Mouse (Mus musculus) hindbrain, embryonic 12.5 days (tissue): ENCODE measurements around the gene Ucn3. TPM values are rescaled to one million over a fixed set of nuclear protein-coding genes. Genes with fewer than 3 reads are reported as not detected.
"Not testable (repeated sequence)": the region's sequence is repeated elsewhere in the genome, so short reads cannot be mapped to it uniquely, and the experiment has no call there.

Experiments used
- ATAC-seq: fragments of 200-750 bp; cut with Nextera tagmentation; 2 replicates; pipeline ENCODE4 v1.8.0; 2017; ENCODE audit warnings: moderate TSS enrichment; ENCODE audit not compliant: low FRiP score
- H3K27ac ChIP-seq: fragments of 300-500 bp; sonication (generic); 2 replicates; pipeline ENCODE4 v1.5.1; 2016; ENCODE audit warnings: mild to moderate bottlenecking
- H3K27me3 ChIP-seq: fragments of 300-500 bp; sonication (generic); 2 replicates; pipeline ENCODE4 v1.6.1; 2016; ENCODE audit warnings: mild to moderate bottlenecking
- H3K36me3 ChIP-seq: fragments of 300-500 bp; sonication (generic); 2 replicates; pipeline ENCODE4 v1.6.1; 2016; ENCODE audit warnings: mild to moderate bottlenecking
- H3K4me1 ChIP-seq: fragments of 300-500 bp; sonication (generic); 2 replicates; pipeline ENCODE4 v1.6.1; 2016
- H3K4me2 ChIP-seq: fragments of 300-500 bp; sonication (generic); replicated peaks from 2 replicates; pipeline ENCODE4 v1.6.1; 2016; ENCODE audit warnings: mild to moderate bottlenecking
- H3K4me3 ChIP-seq: fragments of 300-500 bp; sonication (generic); 2 replicates; pipeline ENCODE4 v1.5.1; 2016; ENCODE audit warnings: mild to moderate bottlenecking
- H3K9ac ChIP-seq: fragments of 300-500 bp; sonication (generic); 2 replicates; pipeline ENCODE4 v1.6.1; 2016; ENCODE audit warnings: mild to moderate bottlenecking, moderate library complexity
- H3K9me3 ChIP-seq: fragments of 300-500 bp; sonication (generic); replicated peaks from 2 replicates; pipeline ENCODE4 v1.6.1; 2016; ENCODE audit warnings: mild to moderate bottlenecking
- WGBS: fragments of 180-500 bp; shearing (Covaris S2); methylation state at CpG from one replicate; pipeline ENCODE4 v1.1.7; 2016; 5-methylcytosine and 5-hydroxymethylcytosine counted together
- polyA plus RNA-seq: library from polyadenylated mRNA; unstranded; fragments of >200 nt; fragmentation: Nextera tagmentation; extraction: Ambion mirVana; gene quantifications from 2 replicates; pipeline ENCODE4 v1.2.1, GENCODE M21; 2016

The Ucn3 gene
- polyA plus RNA-seq, 1 experiment from 2014 or later = not detected

- no peak for ATAC-seq
- no peak overlapping the region for H3K9ac ChIP-seq
- H3K27me3 ChIP-seq = no peaks in the 10 kb centered on the region
- WGBS = 77% methylated on average over 5 of the region's 5 CpGs
- no peak overlapping the region for H3K4me3 ChIP-seq
- no peaks in the 10 kb centered on the region for H3K4me1 ChIP-seq
- H3K9me3 ChIP-seq = peaks cover under 1% of the 10 kb centered on the region; the same call in 1 of the 2 replicates
- no peak overlapping the region for H3K4me2 ChIP-seq
- no peak overlapping the region for H3K27ac ChIP-seq
- peaks cover 12% of the 10 kb centered on the region; the same call in 1 of the 2 replicates for H3K36me3 ChIP-seq
Measured at GRCm38 (mm10) chr13:3910356-3910755, 34.8 kb downstream of the Ucn3 start.

- Histone ChIP-seq H3K9ac (no peak overlapping the region), H3K4me3 (no peak overlapping the region), H3K9me3 (no peaks in the 10 kb centered on the region), H3K27me3 (no peaks in the 10 kb centered on the region), H3K4me1 (no peaks in the 10 kb centered on the region), H3K27ac (no peak overlapping the region), H3K4me2 (no peak overlapping the region), H3K36me3 (peaks cover 11% of the 10 kb centered on the region; the same call in 1 of the 2 replicates)
- WGBS = 90% methylated on average over 4 of the region's 4 CpGs
- no peak for ATAC-seq
Measured at GRCm38 (mm10) chr13:3908262-3908661, 36.9 kb downstream of the Ucn3 start.

GRCm38 (mm10) chr13:3907151-3907696, 37.9 kb downstream of the Ucn3 start:
- WGBS = 90% methylated on average over 6 of the region's 6 CpGs
- H3K4me1 ChIP-seq = no peaks in the 10 kb centered on the region
- H3K4me3 ChIP-seq = no peak overlapping the region
- no peak overlapping the region for H3K9ac ChIP-seq
- no peak for ATAC-seq
- H3K9me3 ChIP-seq = no peaks in the 10 kb centered on the region
- H3K4me2 ChIP-seq = no peak overlapping the region
- no peak overlapping the region for H3K27ac ChIP-seq
- H3K27me3 ChIP-seq = no peaks in the 10 kb centered on the region
- H3K36me3 ChIP-seq = peaks cover 9% of the 10 kb centered on the region; the same call in 1 of the 2 replicates

- no peak overlapping the region for H3K9ac ChIP-seq
- no peak for ATAC-seq
- H3K4me2 ChIP-seq = no peak overlapping the region
- WGBS = 91% methylated on average over 9 of the region's 9 CpGs
- no peak overlapping the region for H3K4me3 ChIP-seq
- no peak overlapping the region for H3K27ac ChIP-seq
- no peaks in the 10 kb centered on the region for H3K4me1 ChIP-seq
- no peaks in the 10 kb centered on the region for H3K27me3 ChIP-seq
- H3K9me3 ChIP-seq = no peaks in the 10 kb centered on the region
- H3K36me3 ChIP-seq = no peaks in the 10 kb centered on the region
Measured at GRCm38 (mm10) chr13:3899301-3899700, 45.8 kb downstream of the Ucn3 start.

GRCm38 (mm10) chr13:3898202-3898601, 46.9 kb downstream of the Ucn3 start:
- ATAC-seq, H3K27me3 ChIP-seq, H3K9me3 ChIP-seq, H3K27ac ChIP-seq, H3K4me2 ChIP-seq, H3K9ac ChIP-seq, H3K4me1 ChIP-seq, H3K36me3 ChIP-seq, H3K4me3 ChIP-seq: not testable (repeated sequence)
- WGBS = 94% methylated on average over 5 of the region's 5 CpGs

GRCm38 (mm10) chr13:3896913-3897312, 48.2 kb downstream of the Ucn3 start:
- H3K9ac ChIP-seq = no peak overlapping the region
- H3K36me3 ChIP-seq = no peaks in the 10 kb centered on the region
- H3K4me1 ChIP-seq = no peaks in the 10 kb centered on the region
- H3K4me3 ChIP-seq = no peak overlapping the region
- ATAC-seq = no peak
- no peak overlapping the region for H3K4me2 ChIP-seq
- H3K27me3 ChIP-seq = no peaks in the 10 kb centered on the region
- WGBS = 40% methylated on average over 5 of the region's 5 CpGs
- H3K27ac ChIP-seq = no peak overlapping the region
- no peaks in the 10 kb centered on the region for H3K9me3 ChIP-seq

GRCm38 (mm10) chr13:3896032-3896431, 49.1 kb downstream of the Ucn3 start:
- no peaks in the 10 kb centered on the region for H3K4me1 ChIP-seq
- no peak overlapping the region for H3K4me2 ChIP-seq
- no peaks in the 10 kb centered on the region for H3K36me3 ChIP-seq
- no peaks in the 10 kb centered on the region for H3K9me3 ChIP-seq
- no peak overlapping the region for H3K9ac ChIP-seq
- H3K4me3 ChIP-seq = no peak overlapping the region
- WGBS = 91% methylated on average over 6 of the region's 6 CpGs
- no peak overlapping the region for H3K27ac ChIP-seq
- no peak for ATAC-seq
- H3K27me3 ChIP-seq = no peaks in the 10 kb centered on the region

- H3K4me1 ChIP-seq = no peaks in the 10 kb centered on the region
- H3K27me3 ChIP-seq = no peaks in the 10 kb centered on the region
- H3K27ac ChIP-seq = no peak overlapping the region
- H3K4me3 ChIP-seq = no peak overlapping the region
- no peak overlapping the region for H3K9ac ChIP-seq
- no peaks in the 10 kb centered on the region for H3K36me3 ChIP-seq
- ATAC-seq = no peak
- WGBS = 86% methylated on average over 8 of the region's 8 CpGs
- no peaks in the 10 kb centered on the region for H3K9me3 ChIP-seq
- no peak overlapping the region for H3K4me2 ChIP-seq
Measured at GRCm38 (mm10) chr13:3895397-3895980, 49.7 kb downstream of the Ucn3 start.

- Histone ChIP-seq H3K4me3 (no peak overlapping the region), H3K27ac (no peak overlapping the region), H3K36me3 (no peaks in the 10 kb centered on the region), H3K4me1 (no peaks in the 10 kb centered on the region), H3K4me2 (no peak overlapping the region), H3K9me3 (no peaks in the 10 kb centered on the region), H3K9ac (no peak overlapping the region), H3K27me3 (no peaks in the 10 kb centered on the region)
- WGBS = 79% methylated on average over 8 of the region's 8 CpGs
- no peak for ATAC-seq
Measured at GRCm38 (mm10) chr13:3894549-3894948, 50.6 kb downstream of the Ucn3 start.

- under 1% methylated on average over 35 of the region's 35 CpGs for WGBS
- peak overlapping the region; percentile 72 for H3K4me2 ChIP-seq
- peaks cover 4% of the 10 kb centered on the region for H3K36me3 ChIP-seq
- peak overlapping the region; percentile 50 for H3K4me3 ChIP-seq
- no peaks in the 10 kb centered on the region for H3K4me1 ChIP-seq
- peak overlapping the region; percentile 72 for H3K9ac ChIP-seq
- H3K9me3 ChIP-seq = no peaks in the 10 kb centered on the region
- H3K27me3 ChIP-seq = no peaks in the 10 kb centered on the region
- ATAC-seq = peak; percentile 97
- peak overlapping the region; percentile 30 for H3K27ac ChIP-seq
Measured at GRCm38 (mm10) chr13:3893126-3893734, 51.9 kb downstream of the Ucn3 start.

- H3K9me3 ChIP-seq = no peaks in the 10 kb centered on the region
- no peak overlapping the region for H3K27ac ChIP-seq
- H3K27me3 ChIP-seq = no peaks in the 10 kb centered on the region
- H3K9ac ChIP-seq = peak overlapping the region; percentile 15; the same call in 1 of the 2 replicates
- peaks cover 11% of the 10 kb centered on the region for H3K36me3 ChIP-seq
- H3K4me2 ChIP-seq = peak overlapping the region; percentile 72
- no peak for ATAC-seq
- WGBS = 20% methylated on average over 7 of the region's 7 CpGs
- H3K4me3 ChIP-seq = peak overlapping the region; percentile 50
- no peaks in the 10 kb centered on the region for H3K4me1 ChIP-seq
Measured at GRCm38 (mm10) chr13:3892601-3893000, 52.5 kb downstream of the Ucn3 start.

GRCm38 (mm10) chr13:3891479-3892087, 53.6 kb downstream of the Ucn3 start:
- H3K27ac ChIP-seq = no peak overlapping the region
- ATAC-seq = no peak
- peak overlapping the region; percentile 50 for H3K4me3 ChIP-seq
- peak overlapping the region; percentile 72 for H3K4me2 ChIP-seq
- no peak overlapping the region; the same call in 1 of the 2 replicates for H3K9ac ChIP-seq
- peaks cover 21% of the 10 kb centered on the region for H3K36me3 ChIP-seq
- no peaks in the 10 kb centered on the region for H3K27me3 ChIP-seq
- WGBS = 51% methylated on average over 8 of the region's 8 CpGs
- H3K4me1 ChIP-seq = no peaks in the 10 kb centered on the region
- no peaks in the 10 kb centered on the region for H3K9me3 ChIP-seq
